Mouse (Mus musculus): ENCODE results near the gene Elmsan1.

Elmsan1 gene

DNA sequence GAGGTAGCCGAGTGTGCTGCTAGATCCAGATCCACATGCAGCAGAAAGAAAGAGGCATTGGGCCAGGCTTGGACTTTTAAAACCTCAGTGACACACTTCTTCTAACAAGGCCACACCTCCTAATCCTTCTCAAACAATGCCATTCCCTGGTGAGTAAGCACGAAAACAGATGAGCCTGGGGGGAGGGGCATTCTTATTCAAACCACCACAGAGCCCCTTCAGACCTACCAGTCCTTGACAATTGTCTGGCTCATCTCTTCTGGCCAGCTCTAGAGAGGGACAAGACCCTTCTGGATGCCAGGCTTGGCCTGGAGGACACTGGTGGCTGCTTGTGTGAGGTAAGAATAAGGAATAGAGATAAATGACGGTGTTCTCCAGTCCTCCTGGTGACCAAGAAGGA is 32.1 kb downstream of the Elmsan1 start:
- H3K4me1 ChIP-seq (replicated peaks; ENCODE audit: low read depth, low read length) = peaks cover 87% of the 10 kb centered on the region
- H3K27me3 ChIP-seq (ENCODE audit: insufficient read depth, low read length) = peaks cover 4% of the 10 kb centered on the region; the same call in 1 of the 2 replicates
- H3K4me3 ChIP-seq (replicated peaks; ENCODE audit: low read length) = no peak overlapping the region
- TF ChIP-seq POU5F1 (IDR thresholded peaks at IDR 0.05; ENCODE audit: borderline replicate concordance, low read length) (no peak), CTCF (conservative IDR thresholded peaks at IDR 0.05; ENCODE audit: low read length) (no peak), NANOG (IDR thresholded peaks at IDR 0.05; ENCODE audit: borderline replicate concordance, low read length) (no peak)
- H3K36me3 ChIP-seq (ENCODE audit: insufficient read depth, low read length) = peaks cover 45% of the 10 kb centered on the region
- peaks cover 8% of the 10 kb centered on the region for H3K9me3 ChIP-seq (ENCODE audit: low read length)

GRCm38 (mm10) chr12:84185547-84185946 is 33.1 kb downstream of the Elmsan1 start:
- TF ChIP-seq NANOG (IDR thresholded peaks at IDR 0.05; ENCODE audit: borderline replicate concordance, low read length) (no peak), CTCF (conservative IDR thresholded peaks at IDR 0.05; ENCODE audit: low read length) (no peak), POU5F1 (IDR thresholded peaks at IDR 0.05; ENCODE audit: borderline replicate concordance, low read length) (no peak)
- peaks cover 52% of the 10 kb centered on the region for H3K36me3 ChIP-seq (ENCODE audit: insufficient read depth, low read length)
- H3K9me3 ChIP-seq (ENCODE audit: low read length) = peaks cover 8% of the 10 kb centered on the region
- H3K27me3 ChIP-seq (ENCODE audit: insufficient read depth, low read length) = no peaks in the 10 kb centered on the region
- no peak overlapping the region for H3K4me3 ChIP-seq (replicated peaks; ENCODE audit: low read length)
- peaks cover 87% of the 10 kb centered on the region for H3K4me1 ChIP-seq (replicated peaks; ENCODE audit: low read depth, low read length)

GRCm38 (mm10) chr12:84184979-84185378 is 33.7 kb downstream of the Elmsan1 start:
- peaks cover 55% of the 10 kb centered on the region for H3K36me3 ChIP-seq (ENCODE audit: insufficient read depth, low read length)
- H3K4me1 ChIP-seq (replicated peaks; ENCODE audit: low read depth, low read length) = peaks cover 87% of the 10 kb centered on the region
- no peak for TF ChIP-seq CTCF (conservative IDR thresholded peaks at IDR 0.05; ENCODE audit: low read length)
- 0 out of 2 replicates have a peak, but pooled peaks have one; percentile 23 for TF ChIP-seq NANOG (IDR thresholded peaks at IDR 0.05; ENCODE audit: borderline replicate concordance, low read length)
- H3K4me3 ChIP-seq (replicated peaks; ENCODE audit: low read length) = no peak overlapping the region
- H3K27me3 ChIP-seq (ENCODE audit: insufficient read depth, low read length) = no peaks in the 10 kb centered on the region
- H3K9me3 ChIP-seq (ENCODE audit: low read length) = peaks cover 8% of the 10 kb centered on the region

- peaks cover 55% of the 10 kb centered on the region for H3K36me3 ChIP-seq (ENCODE audit: insufficient read depth, low read length)
- no peaks in the 10 kb centered on the region for H3K27me3 ChIP-seq (ENCODE audit: insufficient read depth, low read length)
- H3K9me3 ChIP-seq (ENCODE audit: low read length) = peaks cover 8% of the 10 kb centered on the region
- peaks cover 87% of the 10 kb centered on the region for H3K4me1 ChIP-seq (replicated peaks; ENCODE audit: low read depth, low read length)
- no peak overlapping the region for H3K4me3 ChIP-seq (replicated peaks; ENCODE audit: low read length)
- TF ChIP-seq POU5F1 (IDR thresholded peaks at IDR 0.05; ENCODE audit: borderline replicate concordance, low read length) (no peak), NANOG (IDR thresholded peaks at IDR 0.05; ENCODE audit: borderline replicate concordance, low read length) (no peak), CTCF (conservative IDR thresholded peaks at IDR 0.05; ENCODE audit: low read length) (no peak)
Measured at GRCm38 (mm10) chr12:84181999-84182398, 36.7 kb downstream of the Elmsan1 start.

- H3K4me1 ChIP-seq (replicated peaks; ENCODE audit: low read depth, low read length) = peaks cover 87% of the 10 kb centered on the region
Measured at GRCm38 (mm10) chr12:84180701-84181435, 37.8 kb downstream of the Elmsan1 start.

DNA sequence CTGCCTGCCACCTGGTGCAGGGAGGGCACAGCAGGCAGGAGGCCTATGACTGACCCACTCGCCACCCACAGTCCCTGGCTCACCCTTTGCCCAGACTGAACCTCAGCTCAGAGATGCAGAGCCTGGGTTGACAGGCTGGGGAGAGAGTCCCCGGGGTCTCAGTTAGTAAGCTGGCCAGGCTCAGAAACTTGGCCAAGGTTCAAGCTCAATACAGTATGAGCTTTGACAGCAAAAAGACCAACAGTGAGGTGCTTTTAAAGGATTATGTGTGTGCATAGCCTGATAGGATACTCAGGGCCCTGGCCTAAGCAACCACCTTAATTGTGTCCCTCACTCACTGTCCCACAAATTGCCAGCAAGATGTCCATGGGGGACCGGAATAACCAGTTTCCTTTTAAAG is 38.6 kb downstream of the Elmsan1 start:
- Histone ChIP-seq H3K36me3 (ENCODE audit: insufficient read depth, low read length) (peaks cover 40% of the 10 kb centered on the region), H3K27me3 (ENCODE audit: insufficient read depth, low read length) (no peaks in the 10 kb centered on the region), H3K9me3 (ENCODE audit: low read length) (no peaks in the 10 kb centered on the region), H3K4me3 (replicated peaks; ENCODE audit: low read length) (no peak overlapping the region), H3K4me1 (replicated peaks; ENCODE audit: low read depth, low read length) (peaks cover 85% of the 10 kb centered on the region)
- TF ChIP-seq NANOG (IDR thresholded peaks at IDR 0.05; ENCODE audit: borderline replicate concordance, low read length) (no peak), POU5F1 (IDR thresholded peaks at IDR 0.05; ENCODE audit: borderline replicate concordance, low read length) (no peak), CTCF (conservative IDR thresholded peaks at IDR 0.05; ENCODE audit: low read length) (no peak)

More at GRCm38 (mm10) chr12:84180701-84181435, 37.8 kb downstream of the Elmsan1 start:
- H3K9me3 ChIP-seq (ENCODE audit: low read length) = no peaks in the 10 kb centered on the region
- H3K36me3 ChIP-seq (ENCODE audit: insufficient read depth, low read length) = peaks cover 43% of the 10 kb centered on the region
- no peak overlapping the region for H3K4me3 ChIP-seq (replicated peaks; ENCODE audit: low read length)
- no peak for TF ChIP-seq POU5F1 (IDR thresholded peaks at IDR 0.05; ENCODE audit: borderline replicate concordance, low read length)
- H3K27me3 ChIP-seq (ENCODE audit: insufficient read depth, low read length) = no peaks in the 10 kb centered on the region

DNA sequence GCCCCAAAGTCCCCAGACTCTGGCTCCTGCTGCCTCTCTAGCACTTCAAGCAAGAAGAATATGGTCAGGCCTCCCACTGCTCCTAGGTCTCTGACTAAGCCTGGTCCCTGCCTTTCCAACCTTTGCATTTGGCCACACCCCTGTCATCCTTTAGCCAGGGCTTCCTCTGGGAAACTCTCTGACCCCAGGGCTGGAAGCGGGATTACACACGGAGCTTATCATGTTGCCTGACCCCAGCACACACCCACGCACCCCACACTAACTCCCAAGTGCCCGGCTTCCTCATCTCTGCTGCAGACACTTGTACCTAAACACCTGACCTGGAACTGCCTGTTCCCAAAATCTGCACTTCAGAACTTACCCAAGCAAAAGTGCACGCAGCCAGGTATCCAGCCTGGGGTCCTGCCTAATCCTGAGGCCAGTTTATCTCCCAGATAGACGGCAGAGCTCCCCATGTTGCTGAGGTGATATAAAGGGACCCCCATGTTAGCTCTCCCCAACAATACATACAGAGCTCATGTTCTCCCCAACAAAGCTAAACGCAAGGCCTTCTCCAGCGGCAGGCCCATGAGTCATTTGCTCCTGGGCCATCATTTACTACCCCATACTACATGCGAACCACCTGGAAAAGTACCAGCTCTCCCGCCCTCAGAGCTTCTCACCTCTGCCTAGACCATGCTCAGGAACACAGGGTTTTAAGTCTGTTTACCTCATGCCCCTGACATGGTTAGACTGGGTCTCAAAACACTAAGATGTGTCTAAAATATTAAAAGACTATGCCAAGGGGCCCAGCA is 39.8 kb downstream of the Elmsan1 start:
- Histone ChIP-seq H3K4me1 (replicated peaks; ENCODE audit: low read depth, low read length) (peaks cover 86% of the 10 kb centered on the region), H3K4me3 (replicated peaks; ENCODE audit: low read length) (0 out of 2 replicates have a peak overlapping the region, but pooled peaks have one; percentile 7), H3K27me3 (ENCODE audit: insufficient read depth, low read length) (no peaks in the 10 kb centered on the region), H3K9me3 (ENCODE audit: low read length) (no peaks in the 10 kb centered on the region), H3K36me3 (ENCODE audit: insufficient read depth, low read length) (peaks cover 35% of the 10 kb centered on the region)
- no peak for TF ChIP-seq POU5F1 (IDR thresholded peaks at IDR 0.05; ENCODE audit: borderline replicate concordance, low read length)
- TF ChIP-seq NANOG (IDR thresholded peaks at IDR 0.05; ENCODE audit: borderline replicate concordance, low read length) = no peak
- no peak for TF ChIP-seq CTCF (conservative IDR thresholded peaks at IDR 0.05; ENCODE audit: low read length)

GRCm38 (mm10) chr12:84178052-84178451 is 40.6 kb downstream of the Elmsan1 start:
- H3K9me3 ChIP-seq (ENCODE audit: low read length) = no peaks in the 10 kb centered on the region
- H3K36me3 ChIP-seq (ENCODE audit: insufficient read depth, low read length) = peaks cover 43% of the 10 kb centered on the region
- TF ChIP-seq NANOG (IDR thresholded peaks at IDR 0.05; ENCODE audit: borderline replicate concordance, low read length) (no peak), POU5F1 (IDR thresholded peaks at IDR 0.05; ENCODE audit: borderline replicate concordance, low read length) (no peak), CTCF (conservative IDR thresholded peaks at IDR 0.05; ENCODE audit: low read length) (no peak)
- no peaks in the 10 kb centered on the region for H3K27me3 ChIP-seq (ENCODE audit: insufficient read depth, low read length)
- peaks cover 93% of the 10 kb centered on the region for H3K4me1 ChIP-seq (replicated peaks; ENCODE audit: low read depth, low read length)
- H3K4me3 ChIP-seq (replicated peaks; ENCODE audit: low read length) = 0 out of 2 replicates have a peak overlapping the region, but pooled peaks have one; percentile 80
